Mouse (Mus musculus) left cerebral cortex, adult 18-20 months (tissue): ENCODE data around the gene Klhl42. TPM values are rescaled to one million over a fixed set of nuclear protein-coding genes. Genes with fewer than 3 reads are reported as not detected.

Experiments used
- DNase-seq, 2 experiments: peaks; one replicate each; pipeline ENCODE4 v3.0.0; 2021 to 2022; ENCODE audit warnings: low spot score in 2 of 2, mixed read lengths in 1 of 2
- total RNA-seq, 2 experiments: library from RNA; stranded (reverse); gene quantifications; 2 replicates each; pipeline ENCODE4 v1.2.3; 2021

Gene Klhl42
- total RNA-seq, 2 experiments from 2014 or later, result 22.0 to 22.1 TPM

GRCm38 (mm10) chr6:147145277-147145676, 54.1 kb downstream of the Klhl42 start:
- DNase-seq, result no peak

- no peak for DNase-seq
These were observed 54.6 kb downstream of the Klhl42 start for GRCm38 (mm10) chr6:147145753-147146152.

- no peak for DNase-seq
These were observed 59.9 kb downstream of the Klhl42 start for GRCm38 (mm10) chr6:147151069-147151468.

- DNase-seq, result no peak
These were observed 60.7 kb downstream of the Klhl42 start for GRCm38 (mm10) chr6:147151839-147152238.

GRCm38 (mm10) chr6:147155085-147155484, 63.9 kb downstream of the Klhl42 start:
- DNase-seq, result no peak

GRCm38 (mm10) chr6:147161818-147162584, 70.8 kb downstream of the Klhl42 start:
- DNase-seq, result no peak

Other genes starting within 250 kb of the Klhl42 start
- gene Smco2, start 241.3 kb upstream of the Klhl42 start, total RNA-seq, result not detected
- 10 to 100 TPM; 54.5 to 60.4 TPM for gene Ppfibp1, start 202.9 kb upstream of the Klhl42 start, total RNA-seq
- gene 1700034J05Rik, start 137.0 kb upstream of the Klhl42 start, total RNA-seq, result not detected
- gene Rep15, start 58.8 kb upstream of the Klhl42 start, total RNA-seq, result 1 to 10 TPM; 1.4 to 2.6 TPM
- gene Mrps35, start 48.6 kb upstream of the Klhl42 start, total RNA-seq, result 10 to 100 TPM; 45.3 to 48.1 TPM
- under 1 TPM in 1 of 2 experiments, not detected in 1; 0.33 TPM for gene Mansc4, start 4.3 kb upstream of the Klhl42 start, total RNA-seq
- 1 to 10 TPM; 5.1 to 5.9 TPM for gene Pthlh, start 172.8 kb downstream of the Klhl42 start, total RNA-seq